Mouse (Mus musculus) heart, embryonic 13.5 days (tissue): ENCODE data around the gene Upf1. TPM values are rescaled to one million over a fixed set of nuclear protein-coding genes. Genes with fewer than 3 reads are reported as not detected.

Experiments used
- ATAC-seq: fragments of 200-750 bp; cut with Nextera tagmentation; 2 replicates; pipeline ENCODE4 v1.8.0; 2017; ENCODE audit warnings: moderate TSS enrichment; ENCODE audit not compliant: insufficient number of reproducible peaks, low FRiP score, low TSS enrichment; ENCODE audit errors: extremely low read depth
- H3K27ac ChIP-seq: fragments of 300-500 bp; sonication (generic); replicated peaks from 2 replicates; pipeline ENCODE4 v1.5.1; 2015; ENCODE audit warnings: moderate library complexity, mild to moderate bottlenecking, inconsistent platforms
- H3K27me3 ChIP-seq: fragments of 300-500 bp; sonication (generic); replicated peaks from 2 replicates; pipeline ENCODE4 v1.6.1; 2015; ENCODE audit warnings: mild to moderate bottlenecking, inconsistent platforms
- H3K36me3 ChIP-seq: fragments of 300-500 bp; sonication (generic); 2 replicates; pipeline ENCODE4 v1.6.1; 2015; ENCODE audit warnings: mild to moderate bottlenecking, inconsistent platforms
- H3K4me1 ChIP-seq: fragments of 300-500 bp; sonication (generic); 2 replicates; pipeline ENCODE4 v1.6.1; 2015; ENCODE audit warnings: inconsistent platforms
- H3K4me2 ChIP-seq: fragments of 300-500 bp; sonication (generic); 2 replicates; pipeline ENCODE4 v1.6.1; 2015; ENCODE audit warnings: inconsistent platforms, mild to moderate bottlenecking, moderate library complexity
- H3K4me3 ChIP-seq: fragments of 300-500 bp; sonication (generic); 2 replicates; pipeline ENCODE4 v1.5.1; 2015; ENCODE audit warnings: moderate library complexity, mild to moderate bottlenecking, inconsistent platforms
- H3K9ac ChIP-seq: fragments of 300-500 bp; sonication (generic); 2 replicates; pipeline ENCODE4 v1.6.1; 2015; ENCODE audit warnings: inconsistent platforms, mild to moderate bottlenecking, moderate library complexity
- H3K9me3 ChIP-seq: fragments of 300-500 bp; sonication (generic); 2 replicates; pipeline ENCODE4 v1.6.1; 2016; ENCODE audit warnings: inconsistent platforms
- WGBS: fragments of 180-500 bp; shearing (Covaris S2); methylation state at CpG from one replicate; pipeline ENCODE4 v1.1.7; 2015; ENCODE audit warnings: mixed read lengths; 5-methylcytosine and 5-hydroxymethylcytosine counted together
- polyA plus RNA-seq: library from polyadenylated mRNA; unstranded; fragments of >200 nt; fragmentation: Nextera tagmentation; extraction: Ambion mirVana; gene quantifications from 2 replicates; pipeline ENCODE4 v1.2.1, GENCODE M21; 2015

Gene Upf1
- polyA plus RNA-seq, 1 experiment from 2014 or later: 12.2 TPM

DNA sequence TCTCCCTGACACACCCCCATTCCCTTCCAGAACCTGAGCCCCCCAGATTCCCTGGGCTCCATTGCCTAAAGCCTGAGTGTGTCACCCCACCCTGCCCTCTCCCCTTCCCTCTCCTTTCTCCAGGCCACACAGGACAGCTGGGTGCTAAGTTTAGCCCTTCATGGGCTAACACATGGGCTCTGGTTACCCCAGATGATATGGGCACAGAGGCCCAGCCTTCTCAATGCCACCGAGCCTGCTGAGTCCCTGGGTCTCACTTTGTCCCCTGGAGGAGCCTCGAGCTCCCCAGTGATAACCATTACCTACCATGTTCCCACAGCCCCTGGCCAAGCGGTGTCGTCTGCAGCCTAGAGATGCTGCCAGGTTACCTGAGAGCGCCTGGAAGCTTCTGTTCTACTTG is 35.2 kb downstream of the Upf1 start:
- no peak overlapping the region for H3K4me2 ChIP-seq
- 67% methylated on average over 5 of the region's 5 CpGs for WGBS
- no peak for ATAC-seq

DNA sequence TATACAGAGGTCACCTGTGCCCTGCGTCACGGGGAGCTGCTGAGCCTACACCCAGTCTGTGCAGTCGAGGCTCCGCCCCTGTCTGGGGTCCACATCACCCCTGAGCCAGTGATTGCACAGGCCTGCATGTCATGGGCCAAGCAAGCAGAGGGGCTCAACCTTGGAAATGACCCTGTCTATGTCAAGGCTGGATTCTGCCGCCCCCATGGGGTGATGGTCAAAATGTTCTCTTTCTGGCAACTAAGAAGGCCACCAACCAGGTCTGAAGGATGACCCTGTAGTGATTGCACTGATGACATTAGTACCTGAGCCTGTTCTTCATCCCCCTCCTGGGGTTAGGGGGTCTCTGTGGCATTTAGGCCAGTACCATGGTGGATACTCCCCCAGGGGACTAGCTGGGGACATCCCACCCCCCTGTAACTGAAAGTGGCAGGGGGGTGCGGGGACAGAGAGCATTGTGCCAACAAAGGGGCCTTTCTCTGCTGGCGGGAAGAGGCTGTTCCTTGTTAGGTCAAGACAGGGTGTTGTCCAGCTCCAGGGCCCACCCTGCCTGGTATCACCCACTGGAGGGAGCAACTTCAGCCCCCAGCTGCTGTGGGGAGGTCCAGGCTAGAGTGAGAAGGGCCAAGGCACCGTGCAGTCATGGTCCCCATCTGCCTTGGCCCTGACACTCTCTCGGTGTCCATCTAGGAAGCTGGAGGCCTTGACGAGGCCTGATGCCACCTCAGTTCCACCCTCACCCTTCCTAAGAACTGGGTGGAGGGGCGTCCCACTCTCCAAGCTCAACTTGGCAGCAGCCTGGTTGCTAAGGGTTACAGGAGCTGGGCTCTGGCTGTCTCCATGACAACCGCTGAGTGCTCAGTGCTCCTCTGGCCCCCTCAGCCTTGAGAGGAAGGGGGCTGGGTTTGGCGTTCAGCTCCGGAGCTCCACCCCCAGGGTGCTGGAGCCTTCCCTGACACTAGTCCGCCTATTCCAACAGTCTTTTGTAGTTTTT is 36.3 kb downstream of the Upf1 start:
- peak overlapping the region; percentile 90 for H3K4me2 ChIP-seq
- H3K9ac ChIP-seq: peak overlapping the region; percentile 79
- peaks cover 24% of the 10 kb centered on the region for H3K27me3 ChIP-seq
- peaks cover 30% of the 10 kb centered on the region for H3K4me1 ChIP-seq
- 19% methylated on average over 15 of the region's 15 CpGs for WGBS
- no peaks in the 10 kb centered on the region for H3K9me3 ChIP-seq
- peak; percentile 21; the same call in 1 of the 2 replicates for ATAC-seq
- H3K4me3 ChIP-seq: peak overlapping the region; percentile 63
- H3K27ac ChIP-seq: no peak overlapping the region
- H3K36me3 ChIP-seq: peaks cover 20% of the 10 kb centered on the region

More for the DNA sequence above, 35.2 kb downstream of the Upf1 start:
- Histone ChIP-seq H3K36me3 (peaks cover 9% of the 10 kb centered on the region), H3K27me3 (peaks cover 24% of the 10 kb centered on the region), H3K4me3 (no peak overlapping the region), H3K4me1 (peaks cover 30% of the 10 kb centered on the region), H3K9me3 (no peaks in the 10 kb centered on the region), H3K27ac (no peak overlapping the region), H3K9ac (no peak overlapping the region)

DNA sequence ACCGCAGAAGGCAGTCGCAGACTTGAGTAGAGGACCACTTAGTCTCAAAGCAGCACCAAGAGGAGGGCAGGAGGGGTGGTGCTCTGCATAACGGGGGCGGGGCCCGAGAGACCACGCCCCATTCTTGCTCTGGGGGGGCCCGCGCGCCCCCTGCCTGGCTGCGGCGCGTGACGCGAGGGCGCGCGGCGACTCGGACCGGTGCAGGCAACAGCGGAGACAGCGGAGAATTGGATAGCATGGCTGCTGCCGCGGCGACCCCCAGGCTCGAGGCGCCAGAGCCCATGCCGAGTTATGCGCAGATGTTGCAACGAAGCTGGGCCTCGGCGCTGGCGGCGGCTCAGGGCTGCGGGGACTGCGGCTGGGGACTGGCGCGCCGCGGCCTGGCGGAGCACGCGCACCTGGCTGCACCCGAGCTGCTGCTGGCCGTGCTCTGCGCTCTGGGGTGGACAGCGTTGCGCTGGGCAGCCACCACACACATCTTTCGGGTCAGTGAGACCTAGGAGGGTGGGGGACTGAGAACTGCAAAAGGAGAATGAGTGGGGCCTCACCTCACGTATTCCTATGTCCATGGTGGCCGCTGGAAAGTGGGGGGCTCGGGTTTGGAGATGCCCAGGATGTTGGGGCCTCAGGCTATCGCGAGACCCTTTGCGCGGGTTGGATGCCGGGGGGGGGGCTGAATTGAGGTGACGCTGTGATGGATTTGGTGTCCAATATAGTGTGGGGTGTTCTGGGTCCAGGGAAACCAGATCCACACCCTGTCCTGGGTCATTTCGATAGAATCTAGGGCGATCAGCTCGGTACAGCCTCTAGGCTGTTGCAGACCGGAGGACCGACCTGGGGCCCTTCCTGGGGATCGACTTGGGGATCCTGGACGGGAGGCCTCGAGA is 37.2 kb downstream of the Upf1 start, which contains the start of gene Cers1:
Gene Cers1 (plus strand): TSS at position 152 of the 887 bp plus-strand sequence.
- Histone ChIP-seq H3K36me3 (peaks cover 29% of the 10 kb centered on the region), H3K9ac (peak within 1 kb of the TSS; percentile 79), H3K4me2 (peak within 1 kb of the TSS; percentile 90), H3K4me1 (peaks cover 30% of the 10 kb centered on the region), H3K27me3 (peaks cover 24% of the 10 kb centered on the region), H3K4me3 (peak within 1 kb of the TSS; percentile 63), H3K9me3 (no peaks in the 10 kb centered on the region), H3K27ac (no peak within 1 kb of the TSS)
- peak; percentile 19; the same call in 1 of the 2 replicates for ATAC-seq
- 3% methylated on average over 66 of the region's 66 CpGs for WGBS

DNA sequence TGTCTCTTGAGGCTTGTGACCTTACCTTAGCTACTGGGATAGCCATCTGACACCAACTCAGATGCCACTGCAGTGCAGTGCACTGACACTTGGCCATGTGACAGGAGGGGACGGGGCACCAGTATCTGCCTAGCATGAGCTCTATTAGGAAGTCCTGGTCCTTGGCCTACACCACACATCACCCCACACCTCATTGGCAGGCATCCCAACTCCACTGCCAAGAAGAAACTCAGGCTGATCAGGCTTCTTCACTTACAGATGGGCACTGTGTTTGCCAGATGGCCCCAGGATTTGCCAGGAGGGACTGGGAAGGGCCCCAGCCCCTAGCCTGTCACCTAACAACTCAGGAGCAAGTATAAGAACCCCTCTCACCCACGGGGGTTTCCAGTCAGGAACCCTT is 39.7 kb downstream of the Upf1 start:
- no peak overlapping the region for H3K4me2 ChIP-seq
- H3K4me3 ChIP-seq: no peak overlapping the region
- H3K27ac ChIP-seq: no peak overlapping the region
- H3K9ac ChIP-seq: no peak overlapping the region
- no peaks in the 10 kb centered on the region for H3K9me3 ChIP-seq
- 56% methylated on average over 2 of the region's 2 CpGs for WGBS
- H3K27me3 ChIP-seq: peaks cover 21% of the 10 kb centered on the region
- peaks cover 30% of the 10 kb centered on the region for H3K4me1 ChIP-seq
- ATAC-seq: no peak
- peaks cover 51% of the 10 kb centered on the region for H3K36me3 ChIP-seq

DNA sequence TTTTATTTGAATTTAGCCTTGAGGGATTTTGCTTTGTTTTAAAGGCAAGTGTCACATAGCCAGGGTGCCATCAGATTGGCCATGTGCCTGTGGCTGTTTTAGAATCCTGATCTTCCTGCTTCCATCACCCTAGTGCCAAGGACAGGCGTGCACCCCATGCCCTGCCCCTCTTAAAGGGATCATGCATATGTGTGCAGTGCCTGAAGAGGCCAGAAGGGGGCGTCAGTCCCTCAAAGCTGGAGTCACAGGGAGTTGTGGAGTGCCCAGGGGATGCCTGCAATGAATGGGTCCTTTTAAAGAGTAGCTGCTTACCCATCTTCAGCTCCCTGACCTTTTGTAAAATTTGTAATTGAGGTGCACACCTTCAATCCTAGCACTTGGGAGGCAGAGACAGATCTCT is 43.8 kb downstream of the Upf1 start:
- Histone ChIP-seq H3K27ac (no peak overlapping the region), H3K4me3 (no peak overlapping the region), H3K9ac (no peak overlapping the region), H3K36me3 (peaks cover 91% of the 10 kb centered on the region), H3K4me2 (no peak overlapping the region), H3K27me3 (no peaks in the 10 kb centered on the region), H3K9me3 (no peaks in the 10 kb centered on the region), H3K4me1 (peaks cover 2% of the 10 kb centered on the region)
- 44% methylated on average over 2 of the region's 2 CpGs for WGBS
- no peak for ATAC-seq

DNA sequence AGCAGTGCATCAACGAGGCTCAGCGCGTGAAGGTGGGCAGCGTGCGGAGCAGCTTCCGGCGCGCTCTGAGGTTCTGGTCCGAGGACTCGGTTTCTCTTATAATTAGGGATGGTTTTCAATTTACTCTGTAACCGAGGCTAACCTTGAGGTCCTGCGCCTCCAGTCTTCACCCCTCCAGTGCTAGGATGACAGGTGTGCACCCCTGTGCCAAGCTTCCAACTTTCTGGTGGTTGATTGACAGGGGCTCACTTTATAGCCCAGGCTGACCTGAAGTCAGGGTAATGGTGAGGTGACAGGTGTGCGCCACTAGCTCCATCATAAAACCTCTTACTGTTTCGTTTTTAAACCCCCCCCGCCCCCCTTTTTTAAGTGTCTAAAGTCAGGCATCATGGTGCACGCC is 50.2 kb downstream of the Upf1 start:
- peaks cover 61% of the 10 kb centered on the region for H3K36me3 ChIP-seq
- 3% methylated on average over 16 of the region's 16 CpGs for WGBS
- no peak for ATAC-seq

DNA sequence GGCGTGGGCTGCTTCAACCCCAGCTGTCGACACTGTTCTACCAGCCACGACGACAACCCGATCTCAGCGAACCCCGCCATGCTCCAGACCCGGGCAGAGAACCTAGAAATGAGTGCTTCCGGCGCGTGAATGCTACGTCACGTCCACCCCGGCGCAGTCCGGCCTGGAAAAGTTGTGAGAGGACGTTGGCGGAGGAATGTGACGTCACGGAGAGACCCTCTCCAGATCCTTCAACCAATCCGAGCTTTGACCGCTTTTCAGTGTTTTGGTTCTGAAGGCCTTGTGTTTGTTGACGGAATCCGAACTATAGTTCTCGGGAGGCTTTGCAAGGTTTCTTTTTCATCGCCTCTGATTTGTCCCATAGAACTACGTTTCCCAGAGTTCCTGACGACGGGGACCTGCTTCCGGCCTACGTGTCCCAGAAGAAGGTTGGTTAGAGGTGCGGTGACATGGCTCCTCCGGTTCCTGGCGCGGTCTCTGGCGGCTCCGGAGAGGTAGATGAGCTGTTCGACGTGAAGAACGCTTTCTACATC is 50.7 kb downstream of the Upf1 start, which contains the start of the genes Ddx49 and Cope:
Gene Ddx49 (minus strand): TSS at position 132 of the 533 bp plus-strand sequence.
Gene Cope (plus strand): TSS at position 161 of the 533 bp plus-strand sequence.
- ATAC-seq: peak; percentile 78
- Histone ChIP-seq H3K4me2 (peak within 1 kb of the TSS; percentile 82), H3K27me3 (no peaks in the 10 kb centered on the region), H3K27ac (peak within 1 kb of the TSS; percentile 68), H3K4me3 (peak within 1 kb of the TSS; percentile 90), H3K36me3 (peaks cover 61% of the 10 kb centered on the region), H3K9ac (peak within 1 kb of the TSS; percentile 93), H3K4me1 (peaks cover 26% of the 10 kb centered on the region), H3K9me3 (no peaks in the 10 kb centered on the region)
- WGBS: under 1% methylated on average over 40 of the region's 40 CpGs

More for the DNA sequence above, 50.2 kb downstream of the Upf1 start:
- H3K4me2 ChIP-seq: peak overlapping the region; percentile 82
- H3K4me1 ChIP-seq: peaks cover 26% of the 10 kb centered on the region
- H3K27me3 ChIP-seq: no peaks in the 10 kb centered on the region
- no peaks in the 10 kb centered on the region for H3K9me3 ChIP-seq
- H3K27ac ChIP-seq: peak overlapping the region; percentile 68
- peak overlapping the region; percentile 90 for H3K4me3 ChIP-seq
- H3K9ac ChIP-seq: peak overlapping the region; percentile 93

DNA sequence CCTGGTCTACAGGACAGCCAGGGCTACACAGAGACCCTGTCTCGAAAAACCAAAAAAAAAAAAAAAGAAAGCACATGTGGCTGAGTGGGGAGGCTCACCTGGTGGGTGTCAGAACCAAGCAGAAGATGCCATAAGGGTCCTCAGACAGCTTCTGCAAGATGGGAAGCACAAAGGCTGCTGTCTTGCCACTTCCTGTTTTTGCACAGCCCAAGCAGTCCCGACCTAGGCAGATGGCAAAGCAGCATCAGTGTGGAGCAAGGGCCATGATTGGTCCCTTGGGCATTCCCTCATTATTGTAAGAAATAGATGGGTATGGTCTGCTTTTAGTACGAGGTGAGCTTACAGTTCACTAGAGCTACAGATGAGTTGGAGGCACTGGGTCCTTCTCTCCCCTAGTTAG is 52.2 kb downstream of the Upf1 start:
- no peak for ATAC-seq
- 82% methylated on average over 3 of the region's 3 CpGs for WGBS

DNA sequence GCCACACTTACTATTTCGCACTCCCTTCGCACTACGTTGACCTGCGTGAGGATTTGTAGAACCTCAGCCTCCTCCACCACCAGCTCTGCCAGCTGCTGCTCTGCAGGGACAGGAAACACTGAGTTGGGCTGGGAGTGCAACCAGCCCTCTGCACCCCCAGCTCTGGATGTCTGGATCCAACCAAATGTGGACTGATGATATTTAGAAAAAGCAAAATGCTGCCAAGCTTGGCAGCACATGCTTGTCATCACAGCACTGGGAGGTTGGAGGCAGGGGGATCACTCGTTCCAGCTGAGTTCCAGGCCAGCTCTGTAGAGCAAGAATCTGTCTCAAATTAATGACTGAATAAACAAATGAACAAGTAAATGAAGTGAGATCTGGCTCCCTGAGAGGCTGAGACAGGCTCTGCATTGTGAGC is 59.1 kb downstream of the Upf1 start:
- H3K4me3 ChIP-seq: no peak overlapping the region
- H3K27ac ChIP-seq: 0 out of 2 replicates have a peak overlapping the region, but pooled peaks have one; percentile 24
- no peaks in the 10 kb centered on the region; the same call in 1 of the 2 replicates for H3K4me1 ChIP-seq
- 69% methylated on average over 5 of the region's 5 CpGs for WGBS
- ATAC-seq: no peak
- no peaks in the 10 kb centered on the region for H3K9me3 ChIP-seq
- no peaks in the 10 kb centered on the region for H3K27me3 ChIP-seq
- H3K36me3 ChIP-seq: peaks cover 95% of the 10 kb centered on the region
- no peak overlapping the region for H3K4me2 ChIP-seq
- no peak overlapping the region for H3K9ac ChIP-seq

More for the DNA sequence above, 52.2 kb downstream of the Upf1 start:
- Histone ChIP-seq H3K4me3 (0 out of 2 replicates have a peak overlapping the region, but pooled peaks have one; percentile 90), H3K9me3 (no peaks in the 10 kb centered on the region), H3K9ac (no peak overlapping the region), H3K27me3 (no peaks in the 10 kb centered on the region), H3K27ac (no peak overlapping the region), H3K4me1 (peaks cover 26% of the 10 kb centered on the region), H3K36me3 (peaks cover 62% of the 10 kb centered on the region), H3K4me2 (peak overlapping the region; percentile 82; the same call in 1 of the 2 replicates)

DNA sequence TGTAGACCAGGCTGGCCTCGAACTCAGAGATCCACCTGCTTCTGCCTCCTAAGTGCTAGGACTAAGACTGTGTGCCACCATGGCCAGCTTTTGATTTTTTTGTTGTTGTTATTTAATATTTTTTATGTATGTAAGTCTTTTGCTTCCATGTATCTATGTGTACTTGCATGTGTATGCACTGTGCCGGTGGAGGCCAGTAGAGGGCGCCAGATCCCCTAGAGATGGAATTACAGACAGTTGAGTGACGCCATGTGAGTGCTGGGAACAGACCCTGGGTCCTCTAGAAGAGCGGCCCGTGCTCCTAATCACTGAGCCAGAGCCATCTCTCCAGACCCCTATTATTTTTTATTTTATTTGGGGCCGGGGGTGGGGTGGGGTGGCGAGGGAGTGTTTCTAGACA is 66.3 kb downstream of the Upf1 start:
- Histone ChIP-seq H3K9ac (no peak overlapping the region), H3K4me1 (peaks cover 25% of the 10 kb centered on the region), H3K27ac (no peak overlapping the region), H3K36me3 (peaks cover 72% of the 10 kb centered on the region), H3K4me2 (no peak overlapping the region), H3K9me3 (0 out of 2 replicates have a peak, but pooled peaks cover 3% of the 10 kb centered on the region), H3K4me3 (no peak overlapping the region), H3K27me3 (no peaks in the 10 kb centered on the region)
- no peak for ATAC-seq
- WGBS: 87% methylated on average over 8 of the region's 8 CpGs
